Mouse (Mus musculus) ES-E14 (cell line): ENCODE measurements around the gene Tnfaip3.

Experiments used
- HCFC1 ChIP-seq: IDR thresholded peaks from 2 replicates; pipeline ENCODE4 v1.6.1; 2012; ENCODE audit warnings: low read length, inconsistent platforms, borderline replicate concordance; ENCODE audit not compliant: insufficient read depth
- MAFK ChIP-seq: IDR thresholded peaks from 2 replicates; pipeline ENCODE4 v1.6.1; 2014; ENCODE audit warnings: mild to moderate bottlenecking, low read depth, low read length, inconsistent platforms; ENCODE audit not compliant: insufficient read depth
- ZNF384 ChIP-seq: IDR thresholded peaks from 2 replicates; pipeline ENCODE4 v1.6.1; 2012; ENCODE audit warnings: low read depth, low read length, inconsistent platforms

DNA sequence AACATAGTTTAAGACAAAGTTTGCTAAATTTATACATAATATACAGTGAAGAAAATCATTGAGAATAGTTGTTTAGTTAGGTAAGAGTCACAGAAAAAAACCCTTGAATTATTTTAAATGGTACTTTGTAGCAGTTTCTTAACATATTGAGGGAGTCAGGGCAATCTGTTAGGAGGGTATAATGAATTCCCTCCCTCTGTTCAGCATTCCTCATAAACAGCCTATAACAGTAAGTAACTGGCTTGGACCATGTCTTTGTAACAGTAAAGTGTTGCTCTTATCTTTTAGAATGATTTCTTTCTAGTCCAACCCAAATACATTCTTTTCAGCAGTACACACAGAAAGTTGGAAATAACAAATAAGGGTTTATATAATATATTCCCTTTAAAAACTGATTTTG, 16.4 kb upstream of the Tnfaip3 start:
- TF ChIP-seq MAFK (no peak), HCFC1 (no peak), ZNF384 (no peak)
